Mouse (Mus musculus): Measurements from ENCODE around the gene Lman1l.

DNA sequence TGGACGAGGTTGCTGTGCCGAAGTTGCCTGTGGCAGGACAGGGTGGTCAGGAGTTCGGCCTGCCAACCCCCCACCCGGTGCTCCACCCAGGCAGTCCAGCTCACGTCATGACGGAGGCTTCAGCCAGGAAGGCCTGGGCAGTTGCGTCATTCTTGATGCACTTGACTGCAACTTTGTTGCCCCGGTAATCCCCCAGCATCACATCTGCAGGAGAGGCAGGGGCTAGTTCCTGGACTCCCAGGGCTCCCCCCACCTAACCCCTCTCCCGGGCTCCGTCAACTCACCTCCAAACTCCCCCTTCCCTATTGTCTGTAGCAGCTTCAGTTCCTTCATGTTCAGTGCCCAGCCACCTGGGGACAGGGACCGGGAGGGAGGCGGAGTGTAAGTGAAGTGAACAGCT is 8.1 kb upstream of the Lman1l start:
- TF ChIP-seq CTCF (IDR thresholded peaks at IDR 0.05; ENCODE audit: low read depth) (no peak), EP300 (IDR thresholded peaks at IDR 0.05; ENCODE audit: low read depth) (no peak)
